Mouse (Mus musculus) CH12.LX (cell line): ENCODE measurements around the gene Usp30. TPM values are rescaled to one million over a fixed set of nuclear protein-coding genes. Genes with fewer than 3 reads are reported as not detected.

ENCODE experiments used
- DNase-seq: peaks from one replicate; pipeline ENCODE4 v3.0.0-alpha.2; 2013; ENCODE audit errors: extremely low read depth
- H3K27ac ChIP-seq: 2 replicates; pipeline ENCODE4 v1.5.1; 2012; ENCODE audit warnings: low read depth, mild to moderate bottlenecking, control low read depth, moderate library complexity; ENCODE audit not compliant: insufficient read depth
- H3K27me3 ChIP-seq: replicated peaks from 2 replicates; pipeline ENCODE3; 2012; ENCODE audit warnings: inconsistent platforms
- H3K36me3 ChIP-seq, 2 experiments: replicated peaks in 1 of 2; 2 replicates each; pipeline versions ENCODE3 to v1.6.1; 2012; ENCODE audit warnings: inconsistent platforms in 1 of 2, low read length in 1 of 2, mild to moderate bottlenecking in 1 of 2, mixed read lengths in 1 of 2, moderate library complexity in 1 of 2; ENCODE audit not compliant: control insufficient read depth in 1 of 2, insufficient read depth in 1 of 2
- H3K4me1 ChIP-seq, 2 experiments: 2 replicates each; pipeline ENCODE4 v1.6.1; 2012; ENCODE audit warnings: inconsistent platforms in 1 of 2, moderate library complexity in 1 of 2; ENCODE audit not compliant: insufficient read depth in 2 of 2, control insufficient read depth in 1 of 2
- H3K4me2 ChIP-seq: 2 replicates; pipeline ENCODE4 v1.6.1; 2012; ENCODE audit warnings: low read depth, mild to moderate bottlenecking, control low read depth; ENCODE audit not compliant: poor library complexity, insufficient read depth, severe bottlenecking
- H3K4me3 ChIP-seq, 3 experiments: fragments of 150-350 bp in 1 of 3; sonication (generic) in 1 of 3; replicated peaks in 1 of 3; 2 replicates each; pipeline versions ENCODE3 to v1.5.1; 2011 to 2012; ENCODE audit warnings: low read depth in 2 of 3, low read length in 2 of 3, mild to moderate bottlenecking in 2 of 3, moderate library complexity in 2 of 3, control low read depth in 1 of 3, improper control_type of control experiment in 1 of 3, inconsistent platforms in 1 of 3, mixed read lengths in 1 of 3; ENCODE audit not compliant: poor library complexity in 1 of 3
- H3K79me2 ChIP-seq: replicated peaks from 2 replicates; pipeline ENCODE4 v1.6.1; 2012; ENCODE audit warnings: mild to moderate bottlenecking, moderate library complexity; ENCODE audit not compliant: control insufficient read depth, poor library complexity, insufficient read depth, severe bottlenecking; ENCODE audit errors: extremely low read depth
- H3K9ac ChIP-seq: 2 replicates; pipeline ENCODE4 v1.6.1; 2012; ENCODE audit warnings: low read depth, mild to moderate bottlenecking, control low read depth, moderate library complexity; ENCODE audit not compliant: insufficient read depth
- H3K9me3 ChIP-seq: replicated peaks from 2 replicates; pipeline ENCODE3; 2012; ENCODE audit warnings: low read length, inconsistent platforms, mixed read lengths
- CTCF ChIP-seq, 2 experiments: IDR thresholded peaks in 1 of 2; conservative IDR thresholded peaks in 1 of 2; 2 replicates each; pipeline ENCODE4 v1.5.1; 2011 to 2012; ENCODE audit warnings: low read depth in 2 of 2, low read length in 2 of 2, improper control_type of control experiment in 1 of 2, inconsistent platforms in 1 of 2, mild to moderate bottlenecking in 1 of 2, moderate library complexity in 1 of 2
- E2F4 ChIP-seq: IDR thresholded peaks from 2 replicates; pipeline ENCODE4 v1.6.1; 2011; ENCODE audit warnings: low read depth, low read length, improper control_type of control experiment; ENCODE audit not compliant: insufficient replicate concordance
- GABPA ChIP-seq: IDR thresholded peaks from 2 replicates; pipeline ENCODE4 v1.6.1; 2012; ENCODE audit warnings: low read depth, low read length, improper control_type of control experiment, inconsistent platforms; ENCODE audit not compliant: insufficient replicate concordance
- HCFC1 ChIP-seq: IDR thresholded peaks from 2 replicates; pipeline ENCODE4 v1.6.1; 2012; ENCODE audit warnings: low read depth, mild to moderate bottlenecking, inconsistent platforms, low read length, improper control_type of control experiment
- IRF4 ChIP-seq: IDR thresholded peaks from 2 replicates; pipeline ENCODE4 v1.6.1; 2014; ENCODE audit warnings: low read depth, mild to moderate bottlenecking, inconsistent platforms, low read length, improper control_type of control experiment
- KAT2A ChIP-seq: IDR thresholded peaks from 2 replicates; pipeline ENCODE4 v1.6.1; 2012; ENCODE audit warnings: low read length, improper control_type of control experiment, inconsistent platforms; ENCODE audit not compliant: insufficient replicate concordance
- MAFK ChIP-seq: IDR thresholded peaks from 2 replicates; pipeline ENCODE4 v1.6.1; 2011; ENCODE audit warnings: low read length, improper control_type of control experiment; ENCODE audit not compliant: insufficient replicate concordance
- MAX ChIP-seq: IDR thresholded peaks from 2 replicates; pipeline ENCODE4 v1.6.1; 2011; ENCODE audit warnings: low read length, improper control_type of control experiment
- MAZ ChIP-seq: IDR thresholded peaks from 2 replicates; pipeline ENCODE4 v1.6.1; 2012; ENCODE audit warnings: low read depth, mild to moderate bottlenecking, inconsistent platforms, low read length, improper control_type of control experiment, moderate library complexity
- MEF2A ChIP-seq: IDR thresholded peaks from 2 replicates; pipeline ENCODE4 v1.6.1; 2014; ENCODE audit warnings: low read depth, mild to moderate bottlenecking, inconsistent platforms, low read length, improper control_type of control experiment, borderline replicate concordance
- MYC ChIP-seq: IDR thresholded peaks from 2 replicates; pipeline ENCODE4 v1.6.1; 2011; ENCODE audit warnings: low read depth, mild to moderate bottlenecking, improper control_type of control experiment, low read length
- NELFE ChIP-seq: IDR thresholded peaks from 2 replicates; pipeline ENCODE4 v1.6.1; 2011; ENCODE audit warnings: low read depth, low read length, improper control_type of control experiment
- NRF1 ChIP-seq: IDR thresholded peaks from 2 replicates; pipeline ENCODE4 v1.6.1; 2014; ENCODE audit warnings: low read depth, mild to moderate bottlenecking, inconsistent platforms, low read length, improper control_type of control experiment, moderate library complexity
- POLR2AphosphoS2 ChIP-seq: IDR thresholded peaks from 2 replicates; pipeline ENCODE4 v1.6.1; 2011; ENCODE audit warnings: low read depth, low read length, improper control_type of control experiment
- RAD21 ChIP-seq: IDR thresholded peaks from 2 replicates; pipeline ENCODE4 v1.6.1; 2011; ENCODE audit warnings: low read depth, mild to moderate bottlenecking, low read length, improper control_type of control experiment, moderate library complexity
- SMC3 ChIP-seq: IDR thresholded peaks from 2 replicates; pipeline ENCODE4 v1.6.1; 2011; ENCODE audit warnings: low read depth, low read length, improper control_type of control experiment
- UBTF ChIP-seq: IDR thresholded peaks from 2 replicates; pipeline ENCODE4 v1.6.1; 2012; ENCODE audit warnings: low read depth, mild to moderate bottlenecking, inconsistent platforms, low read length, improper control_type of control experiment, moderate library complexity
- USF1 ChIP-seq: IDR thresholded peaks from 2 replicates; pipeline ENCODE4 v1.6.1; 2014; ENCODE audit warnings: low read depth, mild to moderate bottlenecking, inconsistent platforms, low read length, improper control_type of control experiment
- ZC3H11A ChIP-seq: IDR thresholded peaks from 2 replicates; pipeline ENCODE4 v1.6.1; 2012; ENCODE audit warnings: low read depth, mild to moderate bottlenecking, inconsistent platforms, low read length, improper control_type of control experiment
- ZKSCAN1 ChIP-seq: IDR thresholded peaks from 2 replicates; pipeline ENCODE4 v1.6.1; 2012; ENCODE audit warnings: low read depth, inconsistent platforms, low read length, improper control_type of control experiment, borderline replicate concordance
- ZMIZ1 ChIP-seq: IDR thresholded peaks from 2 replicates; pipeline ENCODE4 v1.6.1; 2012; ENCODE audit warnings: low read depth, mild to moderate bottlenecking, inconsistent platforms, low read length, improper control_type of control experiment
- ZNF384 ChIP-seq: IDR thresholded peaks from 2 replicates; pipeline ENCODE4 v1.6.1; 2012; ENCODE audit warnings: low read depth, low read length, improper control_type of control experiment, inconsistent platforms
- dilution Hi-C: fragments of 300-500 bp; cut with MboI; formaldehyde crosslinking; loops from 2 replicates; pipeline ENCODE4 v1.14.3; 2020; ENCODE audit warnings: low sequenced_read_pairs; ENCODE audit not compliant: extremely low pct_unique_long_range_greater_than_20kb, extremely low pct_ligation_motif_present
- in situ Hi-C: fragments of 300-500 bp; cut with MboI; formaldehyde crosslinking; loops from 3 replicates; pipeline ENCODE4 v1.14.3; 2019; ENCODE audit warnings: low sequenced_read_pairs, low pct_ligation_motif_present, low pct_unique_long_range_greater_than_20kb, mixed read lengths
- polyA plus RNA-seq: library from polyadenylated mRNA; unstranded; fragments of >175 nt; gene quantifications from 2 replicates; pipeline ENCODE4 v1.2.1, GENCODE M21; 2012; ENCODE audit warnings: low read depth; ENCODE audit not compliant: insufficient read length
- total RNA-seq, 2 experiments: library from RNA; depleted of rRNA; stranded (reverse); fragments of 300-350 nt in 1 of 2; fragments of >200 nt in 1 of 2; gene quantifications; 2 replicates each; pipeline ENCODE4 v1.2.3; 2012 to 2014

Gene Usp30
- total and polyA plus RNA-seq, 3 experiments = 13.0 to 15.5 (median 14.5) TPM

- Histone ChIP-seq H3K4me1 (peaks cover 10 to 52% of the 10 kb centered on the region in 2 experiments), H3K9me3 (no peaks in the 10 kb centered on the region), H3K79me2 (no peaks in the 10 kb centered on the region), H3K9ac (no peak overlapping the region), H3K27ac (no peak overlapping the region), H3K4me2 (no peak overlapping the region), H3K36me3 (peaks cover 72 to 90% of the 10 kb centered on the region in 2 experiments), H3K4me3 (no peak overlapping the region), H3K27me3 (no peaks in the 10 kb centered on the region)
- dilution Hi-C loops = no loop called here
- in situ Hi-C loops = no loop called here
- no peak for DNase-seq
- TF ChIP-seq UBTF (no peak), HCFC1 (no peak), MYC (no peak), ZKSCAN1 (no peak), CTCF (conservative IDR thresholded peaks at IDR 0.05 in 1 of 2, IDR thresholded peaks at IDR 0.05 in 1 of 2; ENCODE audit: low read depth in 2 of 2, low read length in 2 of 2) (no peak), NELFE (no peak), MAX (no peak), IRF4 (no peak), RAD21 (no peak), NRF1 (no peak), ZC3H11A (no peak), USF1 (no peak), MEF2A (no peak), MAFK (no peak), ZMIZ1 (no peak), E2F4 (no peak), SMC3 (no peak)
These were observed 51.3 kb downstream of the Usp30 start for GRCm38 (mm10) chr5:114116586-114116985.

- no peak overlapping the region for H3K27ac ChIP-seq
- H3K4me3 ChIP-seq = no peak overlapping the region
- H3K9me3 ChIP-seq = no peaks in the 10 kb centered on the region
- no peaks in the 10 kb centered on the region for H3K27me3 ChIP-seq
- in situ Hi-C loops (loop anchor here (10.0 kb wide), 1 partner anchor 145 kb away; no protein-coding TSS in a partner anchor), dilution Hi-C loops (no loop called here)
- TF ChIP-seq POLR2AphosphoS2 (no peak), ZNF384 (no peak), GABPA (no peak), MAZ (no peak), E2F4 (no peak), KAT2A (no peak), ZMIZ1 (no peak)
- DNase-seq = no peak
- H3K4me1 ChIP-seq = peaks cover 10 to 41% of the 10 kb centered on the region in 2 experiments
- H3K4me2 ChIP-seq = no peak overlapping the region
- H3K9ac ChIP-seq = no peak overlapping the region
- no peaks in the 10 kb centered on the region for H3K79me2 ChIP-seq
- peaks cover 75 to 92% of the 10 kb centered on the region in 2 experiments for H3K36me3 ChIP-seq
These were observed 54.5 kb downstream of the Usp30 start for GRCm38 (mm10) chr5:114119806-114120205.
